Mouse (Mus musculus): ENCODE measurements around the gene Vav3.

- TF ChIP-seq CTCF (IDR thresholded peaks at IDR 0.05; ENCODE audit: low read depth) = no peak
- TF ChIP-seq EP300 (IDR thresholded peaks at IDR 0.05; ENCODE audit: low read depth) = peak; percentile 46; the same call in 1 of the 2 replicates
Measured at GRCm38 (mm10) chr3:109378684-109379083, 38.2 kb downstream of the Vav3 start.
